Mouse (Mus musculus) megakaryocyte, embryonic 14.5 days (primary cell): ENCODE results near the gene Prr7.

Source experiments
- FLI1 ChIP-seq: IDR thresholded peaks from 2 replicates; pipeline ENCODE4 v1.6.1; 2012; ENCODE audit warnings: low read length, inconsistent platforms, mixed read lengths
- GATA1 ChIP-seq: IDR thresholded peaks from 3 replicates; pipeline ENCODE4 v1.6.1; 2012; ENCODE audit warnings: mixed read lengths, low read length, inconsistent platforms, borderline replicate concordance

GRCm38 (mm10) chr13:55431889-55432685 lies 32.0 kb upstream of the Prr7 start:
- no peak for TF ChIP-seq GATA1
- TF ChIP-seq FLI1 = no peak
